Mouse (Mus musculus): ENCODE measurements around the gene Cds1. TPM values are rescaled to one million over a fixed set of nuclear protein-coding genes. Genes with fewer than 3 reads are reported as not detected.

Gene Cds1
- polyA plus RNA-seq, 1 experiment: 7.8 TPM

GRCm38 (mm10) chr5:101854100-101854499 is 89.2 kb downstream of the Cds1 start:
- no peak for TF ChIP-seq POLR2A (IDR thresholded peaks at IDR 0.05; ENCODE audit: borderline replicate concordance, extremely low read depth, insufficient read depth, insufficient read length, poor library complexity, severe bottlenecking)
- TF ChIP-seq CTCF (IDR thresholded peaks at IDR 0.05; ENCODE audit: borderline replicate concordance, extremely low read depth, insufficient read depth, insufficient read length): no peak
- no peak for DNase-seq (ENCODE audit: low read depth)

DNA sequence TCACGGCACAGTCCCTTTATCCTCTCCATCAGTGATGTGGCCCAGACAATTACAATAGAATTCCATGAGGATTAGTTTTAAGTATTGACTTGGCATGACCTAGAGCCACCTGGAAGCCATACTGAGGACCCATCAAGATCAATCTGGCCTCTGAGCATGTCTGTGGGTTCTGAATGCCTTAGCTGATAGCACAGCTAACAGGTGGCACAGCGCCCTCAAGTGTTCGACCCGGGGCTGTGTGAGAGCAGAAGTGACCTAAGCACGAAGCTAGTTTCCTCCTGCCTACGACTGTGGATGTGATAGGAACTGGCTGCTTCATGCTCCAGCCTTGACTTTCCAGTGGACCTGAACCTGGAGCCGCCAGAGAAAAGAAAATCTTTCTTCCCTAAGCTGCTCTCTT is 89.7 kb downstream of the Cds1 start:
- no peak for DNase-seq (ENCODE audit: low read depth)
- TF ChIP-seq POLR2A (IDR thresholded peaks at IDR 0.05; ENCODE audit: borderline replicate concordance, extremely low read depth, insufficient read depth, insufficient read length, poor library complexity, severe bottlenecking) (no peak), CTCF (IDR thresholded peaks at IDR 0.05; ENCODE audit: borderline replicate concordance, extremely low read depth, insufficient read depth, insufficient read length) (peak; percentile 23; the same call in 1 of the 2 replicates)

GRCm38 (mm10) chr5:101855475-101855874 is 90.5 kb downstream of the Cds1 start:
- TF ChIP-seq POLR2A (IDR thresholded peaks at IDR 0.05; ENCODE audit: borderline replicate concordance, extremely low read depth, insufficient read depth, insufficient read length, poor library complexity, severe bottlenecking) (no peak), CTCF (IDR thresholded peaks at IDR 0.05; ENCODE audit: borderline replicate concordance, extremely low read depth, insufficient read depth, insufficient read length) (no peak)
- DNase-seq (ENCODE audit: low read depth): no peak

DNA sequence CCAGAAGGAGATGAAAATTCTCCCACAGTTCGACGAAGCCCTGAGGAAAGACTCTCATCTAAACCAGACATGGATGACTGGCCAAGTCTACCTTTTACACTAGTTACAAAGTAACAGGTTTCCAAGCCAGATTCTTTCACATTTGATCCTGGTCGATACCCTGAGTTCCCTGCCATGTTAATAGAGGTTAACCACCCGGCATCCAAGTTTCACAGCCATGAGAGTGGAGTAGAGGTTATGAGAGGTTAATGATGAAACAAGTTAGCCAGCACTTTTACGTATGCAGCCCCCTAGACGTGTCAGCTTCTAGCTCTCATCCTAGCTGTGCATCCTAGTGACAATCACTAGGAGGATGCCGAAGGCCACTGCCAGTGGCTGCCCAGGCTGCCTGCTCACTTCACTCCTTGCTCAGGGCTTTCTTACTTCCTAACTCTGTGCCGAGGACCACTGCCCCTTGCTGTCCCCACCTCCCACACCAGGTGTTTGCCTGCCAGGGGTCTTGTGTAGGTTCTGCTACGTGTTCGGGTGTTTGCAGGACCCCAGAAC is 94.0 kb downstream of the Cds1 start:
- TF ChIP-seq POLR2A (IDR thresholded peaks at IDR 0.05; ENCODE audit: borderline replicate concordance, extremely low read depth, insufficient read depth, insufficient read length, poor library complexity, severe bottlenecking): no peak
- no peak for TF ChIP-seq CTCF (IDR thresholded peaks at IDR 0.05; ENCODE audit: borderline replicate concordance, extremely low read depth, insufficient read depth, insufficient read length)
- DNase-seq (ENCODE audit: low read depth): no peak

GRCm38 (mm10) chr5:101861786-101862571 is 97.0 kb downstream of the Cds1 start:
- no peak for DNase-seq (ENCODE audit: low read depth)
- no peak for TF ChIP-seq CTCF (IDR thresholded peaks at IDR 0.05; ENCODE audit: borderline replicate concordance, extremely low read depth, insufficient read depth, insufficient read length)
- no peak for TF ChIP-seq POLR2A (IDR thresholded peaks at IDR 0.05; ENCODE audit: borderline replicate concordance, extremely low read depth, insufficient read depth, insufficient read length, poor library complexity, severe bottlenecking)

DNA sequence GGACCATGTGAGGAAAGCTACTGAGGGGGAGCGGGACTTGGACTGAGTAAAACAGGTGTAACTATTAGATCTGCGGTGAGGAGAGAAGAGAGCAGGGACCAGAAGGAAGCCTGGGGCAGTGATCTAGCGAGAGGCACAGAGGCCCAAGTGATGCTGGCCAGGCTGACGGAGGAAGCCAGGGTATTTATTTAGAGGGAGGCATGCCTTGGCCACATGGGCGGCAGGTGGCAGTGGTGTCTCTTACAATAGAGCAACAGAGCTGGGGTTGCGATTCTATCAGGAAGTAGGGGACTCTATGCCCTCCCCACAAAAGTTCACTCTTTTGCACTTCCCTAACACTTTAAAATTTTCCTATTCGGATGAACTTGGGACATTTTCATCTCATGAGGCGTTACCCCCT is 97.7 kb downstream of the Cds1 start:
- DNase-seq (ENCODE audit: low read depth): no peak
- TF ChIP-seq POLR2A (IDR thresholded peaks at IDR 0.05; ENCODE audit: borderline replicate concordance, extremely low read depth, insufficient read depth, insufficient read length, poor library complexity, severe bottlenecking) (no peak), CTCF (IDR thresholded peaks at IDR 0.05; ENCODE audit: borderline replicate concordance, extremely low read depth, insufficient read depth, insufficient read length) (no peak)

- no peak for DNase-seq (ENCODE audit: low read depth)
- TF ChIP-seq POLR2A (IDR thresholded peaks at IDR 0.05; ENCODE audit: borderline replicate concordance, extremely low read depth, insufficient read depth, insufficient read length, poor library complexity, severe bottlenecking) (no peak), CTCF (IDR thresholded peaks at IDR 0.05; ENCODE audit: borderline replicate concordance, extremely low read depth, insufficient read depth, insufficient read length) (no peak)
Observed at GRCm38 (mm10) chr5:101863946-101864345, 99.0 kb downstream of the Cds1 start.

DNA sequence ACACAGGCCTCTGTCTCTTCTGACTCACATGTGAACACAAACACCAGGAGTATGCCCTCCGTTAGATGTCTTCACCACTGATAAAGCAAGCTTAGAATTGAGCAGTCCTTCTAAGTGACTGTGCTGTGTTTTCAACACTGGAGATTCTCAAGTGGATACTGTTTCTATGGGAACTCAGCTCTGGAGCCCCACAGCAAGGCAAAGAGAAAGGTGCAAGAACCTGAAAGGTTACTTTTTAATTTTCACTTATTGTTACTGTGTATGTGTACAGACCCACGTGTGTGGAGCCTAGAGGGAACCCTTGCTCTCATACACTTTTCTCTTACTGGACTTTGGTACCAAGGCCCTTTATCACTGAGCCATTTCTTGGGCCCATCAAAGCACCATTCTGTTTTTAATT is 101.8 kb downstream of the Cds1 start:
- TF ChIP-seq CTCF (IDR thresholded peaks at IDR 0.05; ENCODE audit: borderline replicate concordance, extremely low read depth, insufficient read depth, insufficient read length) (no peak), POLR2A (IDR thresholded peaks at IDR 0.05; ENCODE audit: borderline replicate concordance, extremely low read depth, insufficient read depth, insufficient read length, poor library complexity, severe bottlenecking) (no peak)
- no peak for DNase-seq (ENCODE audit: low read depth)

Other genes with a start within 250 kb of the Cds1 start
- 3.3 and 9.3 TPM in 2 replicates for gene Nkx6-1, start 100.1 kb upstream of the Cds1 start, polyA plus RNA-seq (2012; rRNA removed)